Mouse (Mus musculus) ES-E14 (cell line): ENCODE data around the gene Dst.

Experiments used
- CHD2 ChIP-seq: IDR thresholded peaks from 2 replicates; pipeline ENCODE4 v1.6.1; 2014; ENCODE audit warnings: mild to moderate bottlenecking, low read depth, low read length, inconsistent platforms
- MAFK ChIP-seq: IDR thresholded peaks from 2 replicates; pipeline ENCODE4 v1.6.1; 2014; ENCODE audit warnings: mild to moderate bottlenecking, low read depth, low read length, inconsistent platforms; ENCODE audit not compliant: insufficient read depth
- ZC3H11A ChIP-seq: IDR thresholded peaks from 2 replicates; pipeline ENCODE4 v1.6.1; 2012; ENCODE audit warnings: low read depth, mild to moderate bottlenecking, inconsistent platforms, low read length, borderline replicate concordance
- ZNF384 ChIP-seq: IDR thresholded peaks from 2 replicates; pipeline ENCODE4 v1.6.1; 2012; ENCODE audit warnings: low read depth, low read length, inconsistent platforms

DNA sequence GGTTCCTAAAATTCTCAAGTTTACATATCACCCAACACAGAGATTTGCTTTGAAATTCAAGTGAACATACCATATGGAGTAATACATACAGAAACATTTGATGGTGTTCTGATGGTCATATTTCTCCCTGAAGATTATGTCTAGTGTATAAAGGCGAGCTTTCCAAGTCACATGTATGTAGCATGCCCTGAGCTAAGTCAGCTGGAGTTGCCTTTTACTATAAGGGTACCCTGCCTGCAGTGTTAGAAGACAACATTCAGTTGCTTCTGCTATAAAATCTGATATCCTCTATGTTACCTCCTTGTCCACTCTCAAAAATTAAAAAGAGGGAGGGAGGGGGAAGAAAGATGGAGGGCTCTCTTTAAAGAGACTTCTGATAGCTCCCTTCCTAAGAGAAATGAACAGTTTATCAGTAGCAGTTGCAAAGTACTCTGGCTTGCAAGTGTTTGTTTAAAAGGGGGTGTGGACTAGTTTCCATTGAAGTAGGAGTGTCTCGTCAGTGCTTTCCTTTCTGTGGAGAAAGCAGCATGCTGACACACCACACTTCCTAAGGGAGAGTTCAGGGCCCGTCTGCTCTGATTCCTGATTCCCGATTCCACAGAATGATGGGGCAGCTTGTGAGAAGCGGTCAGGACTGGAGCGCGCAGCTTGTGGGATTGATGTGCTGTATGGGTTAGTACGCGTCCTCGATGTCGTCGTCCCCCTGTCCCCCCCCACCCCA lies 168.8 kb downstream of the Dst start:
- no peak for TF ChIP-seq ZC3H11A
- 0 out of 2 replicates have a peak, but pooled peaks have one; percentile 30 for TF ChIP-seq MAFK
- TF ChIP-seq CHD2 = no peak
- no peak for TF ChIP-seq ZNF384
